Mouse (Mus musculus) liver (tissue): ENCODE results near the gene Echs1.

Experiments
- DNase-seq: peaks from one replicate; pipeline ENCODE4 v3.0.0-alpha.2; 2020; ENCODE audit warnings: mixed read lengths

Gene Echs1

GRCm38 (mm10) chr7:140115583-140116328 lies 520 bp downstream of the Echs1 start, which contains the start of gene Paox:
TSS of gene Paox (plus strand) at chr7:140115799.
- peak; percentile 78 for DNase-seq

- no peak for DNase-seq
These were observed 4.3 kb downstream of the Echs1 start for GRCm38 (mm10) chr7:140111943-140112342.

- DNase-seq: no peak
These were observed 12.3 kb downstream of the Echs1 start for GRCm38 (mm10) chr7:140104009-140104408.

- DNase-seq: peak; percentile 85
These were observed 14.0 kb downstream of the Echs1 start, which contains the start of gene Fuom for GRCm38 (mm10) chr7:140101993-140102860. TSS of gene Fuom (minus strand) at chr7:140102441.

- no peak for DNase-seq
These were observed 14.8 kb downstream of the Echs1 start for GRCm38 (mm10) chr7:140101498-140101897.

- DNase-seq: no peak
These were observed 17.8 kb downstream of the Echs1 start for GRCm38 (mm10) chr7:140098466-140098865.

- DNase-seq: no peak
These were observed 20.2 kb downstream of the Echs1 start for GRCm38 (mm10) chr7:140096055-140096454.

GRCm38 (mm10) chr7:140095556-140095955 lies 20.7 kb downstream of the Echs1 start:
- DNase-seq: no peak

- DNase-seq: no peak
These were observed 21.3 kb downstream of the Echs1 start for GRCm38 (mm10) chr7:140094954-140095353.

- DNase-seq: no peak
These were observed 23.2 kb downstream of the Echs1 start, which contains the start of gene Prap1 for GRCm38 (mm10) chr7:140092924-140093528. TSS of gene Prap1 (plus strand) at chr7:140093395.

- DNase-seq: no peak
These were observed 25.7 kb downstream of the Echs1 start for GRCm38 (mm10) chr7:140090601-140091000.

- peak; percentile 27 for DNase-seq
These were observed 34.0 kb downstream of the Echs1 start, which contains the start of gene Caly for GRCm38 (mm10) chr7:140082242-140082678. TSS of gene Caly (minus strand) at chr7:140082548.

GRCm38 (mm10) chr7:140081408-140082241 lies 34.7 kb downstream of the Echs1 start:
- no peak for DNase-seq

- DNase-seq: peak; percentile 51
These were observed 35.6 kb downstream of the Echs1 start for GRCm38 (mm10) chr7:140080503-140081156.

GRCm38 (mm10) chr7:140078711-140079110 lies 37.6 kb downstream of the Echs1 start:
- DNase-seq: peak; percentile 68

GRCm38 (mm10) chr7:140077698-140078097 lies 38.6 kb downstream of the Echs1 start:
- no peak for DNase-seq

- DNase-seq: no peak
These were observed 46.1 kb downstream of the Echs1 start for GRCm38 (mm10) chr7:140070042-140070711.

GRCm38 (mm10) chr7:140067397-140067796 lies 48.9 kb downstream of the Echs1 start:
- no peak for DNase-seq

- peak; percentile 67 for DNase-seq
These were observed 53.2 kb downstream of the Echs1 start for GRCm38 (mm10) chr7:140063092-140063491.

GRCm38 (mm10) chr7:140062307-140062706 lies 54.0 kb downstream of the Echs1 start:
- no peak for DNase-seq

GRCm38 (mm10) chr7:140061832-140062130 lies 54.5 kb downstream of the Echs1 start:
- no peak for DNase-seq
